Mouse (Mus musculus): ENCODE measurements around the gene Mypn.

- TF ChIP-seq CTCF (IDR thresholded peaks at IDR 0.05; ENCODE audit: low read depth, low read length) = no peak
- no peak for TF ChIP-seq POLR2A (IDR thresholded peaks at IDR 0.05; ENCODE audit: borderline replicate concordance, low read depth, low read length)
Measured at GRCm38 (mm10) chr10:63116376-63116775, 87.4 kb downstream of the Mypn start.
